Mouse (Mus musculus): ENCODE measurements around the gene Usp33. TPM values are rescaled to one million over a fixed set of nuclear protein-coding genes. Genes with fewer than 3 reads are reported as not detected.

The Usp33 gene
- total and polyA plus RNA-seq, 3 experiments, result 38.3 to 54.7 (median 48.9) TPM

- peaks cover 90% of the 10 kb centered on the region for H3K79me2 ChIP-seq (replicated peaks; ENCODE audit: control insufficient read depth, extremely low read depth, insufficient read depth, poor library complexity, severe bottlenecking)
- H3K27me3 ChIP-seq (replicated peaks), result no peaks in the 10 kb centered on the region
- H3K4me1 ChIP-seq (ENCODE audit: control insufficient read depth in 1 of 2, insufficient read depth in 2 of 2), result peaks cover 7 to 54% of the 10 kb centered on the region in 2 experiments
- no peak overlapping the region for H3K9ac ChIP-seq (ENCODE audit: insufficient read depth, low read depth)
- peaks cover 0 to 32% of the 10 kb centered on the region in 2 experiments for H3K36me3 ChIP-seq (replicated peaks in 1 of 2; ENCODE audit: control insufficient read depth in 1 of 2, insufficient read depth in 1 of 2, low read length in 1 of 2)
- dilution Hi-C loops (cut with MboI; ENCODE audit: extremely low pct_ligation_motif_present, extremely low pct_unique_long_range_greater_than_20kb, low sequenced_read_pairs), result no loop called here
- in situ Hi-C loops (cut with MboI; ENCODE audit: low pct_ligation_motif_present, low pct_unique_long_range_greater_than_20kb, low sequenced_read_pairs), result loop anchor here (5.0 kb wide), 1 partner anchor 51 kb away; no protein-coding TSS in a partner anchor
- no peaks in the 10 kb centered on the region for H3K9me3 ChIP-seq (replicated peaks; ENCODE audit: low read length)
- TF ChIP-seq RAD21 (IDR thresholded peaks at IDR 0.05; ENCODE audit: low read depth, low read length), result no peak
- peak; percentile 21; the same call in 1 of the 2 replicates for TF ChIP-seq MAFK (IDR thresholded peaks at IDR 0.05; ENCODE audit: insufficient replicate concordance, low read length)
- TF ChIP-seq SMC3 (IDR thresholded peaks at IDR 0.05; ENCODE audit: low read depth, low read length), result no peak
- no peak overlapping the region for H3K4me3 ChIP-seq (replicated peaks in 1 of 3; ENCODE audit: low read depth in 2 of 3, low read length in 2 of 3, poor library complexity in 1 of 3)
- no peak overlapping the region for H3K4me2 ChIP-seq (ENCODE audit: insufficient read depth, low read depth, poor library complexity, severe bottlenecking)
- no peak overlapping the region for H3K27ac ChIP-seq (ENCODE audit: insufficient read depth, low read depth)
- no peak for DNase-seq (ENCODE audit: extremely low read depth)
These were observed 64.8 kb downstream of the Usp33 start for GRCm38 (mm10) chr3:152410980-152411551.

DNA sequence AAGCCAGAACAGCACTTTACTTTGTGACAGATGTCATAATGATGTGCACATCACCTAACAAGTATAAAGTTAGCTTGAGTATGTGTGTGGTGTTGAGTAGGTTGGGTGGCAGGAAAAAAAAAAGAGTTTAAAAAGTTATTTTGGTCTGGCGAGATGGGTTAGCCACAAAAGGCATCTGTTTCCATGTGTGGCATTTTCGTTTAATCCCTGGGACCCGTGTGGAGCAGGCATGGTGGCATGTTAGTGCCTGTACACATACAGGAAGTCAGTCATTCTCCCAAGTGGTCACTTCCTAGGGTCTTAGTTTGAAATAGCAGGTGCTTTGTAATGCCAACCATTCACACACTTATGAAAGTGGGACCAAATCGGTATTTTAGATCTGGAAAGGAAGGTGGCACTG, 66.1 kb downstream of the Usp33 start:
- dilution Hi-C loops (cut with MboI; ENCODE audit: extremely low pct_ligation_motif_present, extremely low pct_unique_long_range_greater_than_20kb, low sequenced_read_pairs), result no loop called here
- no peak overlapping the region for H3K9ac ChIP-seq (ENCODE audit: insufficient read depth, low read depth)
- in situ Hi-C loops (cut with MboI; ENCODE audit: low pct_ligation_motif_present, low pct_unique_long_range_greater_than_20kb, low sequenced_read_pairs), result loop anchor here (5.0 kb wide), 1 partner anchor 50 kb away; no protein-coding TSS in a partner anchor

DNA sequence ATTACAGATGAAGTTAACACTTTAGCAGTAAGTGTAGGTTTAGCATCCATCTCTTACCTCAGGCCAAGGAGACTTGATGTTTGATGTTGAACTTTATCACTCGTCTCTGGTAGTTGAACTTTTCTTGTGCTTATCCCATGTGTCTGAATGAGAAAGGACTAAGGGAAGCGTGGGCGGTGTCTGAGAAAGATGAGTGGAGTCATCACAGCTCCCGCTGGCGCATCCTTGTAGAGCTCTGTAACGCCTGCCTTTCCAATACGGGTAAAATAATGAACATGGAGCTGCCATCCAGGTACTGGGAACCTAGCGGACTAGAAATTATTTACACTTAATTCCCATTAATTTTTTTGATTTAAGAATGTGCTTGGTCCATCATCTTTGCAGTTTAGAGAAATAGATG, 82.6 kb downstream of the Usp33 start:
- H3K4me3 ChIP-seq (replicated peaks in 1 of 3; ENCODE audit: low read depth in 2 of 3, low read length in 2 of 3, poor library complexity in 1 of 3), result no peak overlapping the region
- no peaks in the 10 kb centered on the region for H3K9me3 ChIP-seq (replicated peaks; ENCODE audit: low read length)
- no peak for DNase-seq (ENCODE audit: extremely low read depth)
- peaks cover 4 to 13% of the 10 kb centered on the region in 2 experiments; a peak in 2 of 4 replicates for H3K4me1 ChIP-seq (ENCODE audit: control insufficient read depth in 1 of 2, insufficient read depth in 2 of 2)
- H3K27ac ChIP-seq (ENCODE audit: insufficient read depth, low read depth), result no peak overlapping the region
- H3K4me2 ChIP-seq (ENCODE audit: insufficient read depth, low read depth, poor library complexity, severe bottlenecking), result no peak overlapping the region
- peaks cover 27% of the 10 kb centered on the region for H3K79me2 ChIP-seq (replicated peaks; ENCODE audit: control insufficient read depth, extremely low read depth, insufficient read depth, poor library complexity, severe bottlenecking)
- dilution Hi-C loops (cut with MboI; ENCODE audit: extremely low pct_ligation_motif_present, extremely low pct_unique_long_range_greater_than_20kb, low sequenced_read_pairs), result no loop called here
- peaks cover 41 to 87% of the 10 kb centered on the region in 2 experiments for H3K36me3 ChIP-seq (replicated peaks in 1 of 2; ENCODE audit: control insufficient read depth in 1 of 2, insufficient read depth in 1 of 2, low read length in 1 of 2)
- H3K9ac ChIP-seq (ENCODE audit: insufficient read depth, low read depth), result no peak overlapping the region
- H3K27me3 ChIP-seq (replicated peaks), result no peaks in the 10 kb centered on the region
- in situ Hi-C loops (cut with MboI; ENCODE audit: low pct_ligation_motif_present, low pct_unique_long_range_greater_than_20kb, low sequenced_read_pairs), result no loop called here
- no peak for TF ChIP-seq ZKSCAN1 (IDR thresholded peaks at IDR 0.05; ENCODE audit: borderline replicate concordance, low read depth, low read length)
- no peak for TF ChIP-seq NRF1 (IDR thresholded peaks at IDR 0.05; ENCODE audit: low read depth, low read length)
- no peak for TF ChIP-seq MEF2A (IDR thresholded peaks at IDR 0.05; ENCODE audit: borderline replicate concordance, low read depth, low read length)
- no peak for TF ChIP-seq ELF1 (IDR thresholded peaks at IDR 0.05; ENCODE audit: low read depth, low read length)
- no peak for TF ChIP-seq CHD2 (IDR thresholded peaks at IDR 0.05; ENCODE audit: low read length)
- TF ChIP-seq GABPA (IDR thresholded peaks at IDR 0.05; ENCODE audit: insufficient replicate concordance, low read depth, low read length), result no peak
- TF ChIP-seq NELFE (IDR thresholded peaks at IDR 0.05; ENCODE audit: low read depth, low read length), result no peak
- no peak for TF ChIP-seq MYC (IDR thresholded peaks at IDR 0.05; ENCODE audit: low read depth, low read length)
- no peak for TF ChIP-seq ETS1 (conservative IDR thresholded peaks at IDR 0.05; ENCODE audit: low read depth, low read length)
- no peak for TF ChIP-seq POLR2AphosphoS2 (IDR thresholded peaks at IDR 0.05; ENCODE audit: low read depth, low read length)
- TF ChIP-seq MAFK (IDR thresholded peaks at IDR 0.05; ENCODE audit: insufficient replicate concordance, low read length), result no peak
- no peak for TF ChIP-seq KAT2A (IDR thresholded peaks at IDR 0.05; ENCODE audit: insufficient replicate concordance, low read length)
- no peak for TF ChIP-seq USF1 (IDR thresholded peaks at IDR 0.05; ENCODE audit: low read depth, low read length)
- no peak for TF ChIP-seq CHD1 (IDR thresholded peaks at IDR 0.05; ENCODE audit: low read depth, low read length)
- no peak for TF ChIP-seq PAX5 (IDR thresholded peaks at IDR 0.05; ENCODE audit: low read length)
- no peak for TF ChIP-seq TBP (conservative IDR thresholded peaks at IDR 0.05; ENCODE audit: low read depth, low read length)

More for the DNA sequence above, 66.1 kb downstream of the Usp33 start:
- H3K4me1 ChIP-seq (ENCODE audit: control insufficient read depth in 1 of 2, insufficient read depth in 2 of 2), result peaks cover 3 to 46% of the 10 kb centered on the region in 2 experiments; a peak in 3 of 4 replicates
- no peaks in the 10 kb centered on the region for H3K27me3 ChIP-seq (replicated peaks)
- H3K36me3 ChIP-seq (replicated peaks in 1 of 2; ENCODE audit: control insufficient read depth in 1 of 2, insufficient read depth in 1 of 2, low read length in 1 of 2), result peaks cover 0 to 25% of the 10 kb centered on the region in 2 experiments
- H3K27ac ChIP-seq (ENCODE audit: insufficient read depth, low read depth), result no peak overlapping the region
- H3K79me2 ChIP-seq (replicated peaks; ENCODE audit: control insufficient read depth, extremely low read depth, insufficient read depth, poor library complexity, severe bottlenecking), result peaks cover 85% of the 10 kb centered on the region
- H3K4me2 ChIP-seq (ENCODE audit: insufficient read depth, low read depth, poor library complexity, severe bottlenecking), result no peak overlapping the region
- TF ChIP-seq MAX (IDR thresholded peaks at IDR 0.05; ENCODE audit: low read length), result no peak
- no peak for TF ChIP-seq MYC (IDR thresholded peaks at IDR 0.05; ENCODE audit: low read depth, low read length)
- no peak for TF ChIP-seq MXI1 (IDR thresholded peaks at IDR 0.05; ENCODE audit: low read depth, low read length)
- TF ChIP-seq IRF4 (IDR thresholded peaks at IDR 0.05; ENCODE audit: low read depth, low read length), result no peak
- TF ChIP-seq SMC3 (IDR thresholded peaks at IDR 0.05; ENCODE audit: low read depth, low read length), result no peak
- no peak for TF ChIP-seq SIN3A (IDR thresholded peaks at IDR 0.05; ENCODE audit: low read length)
- no peak for TF ChIP-seq UBTF (IDR thresholded peaks at IDR 0.05; ENCODE audit: low read depth, low read length)
- TF ChIP-seq POLR2A (IDR thresholded peaks at IDR 0.05; ENCODE audit: low read depth, low read length), result no peak
- no peak for TF ChIP-seq TCF12 (IDR thresholded peaks at IDR 0.05; ENCODE audit: low read depth, low read length)
- no peak for TF ChIP-seq RAD21 (IDR thresholded peaks at IDR 0.05; ENCODE audit: low read depth, low read length)
- no peak for TF ChIP-seq POLR2AphosphoS2 (IDR thresholded peaks at IDR 0.05; ENCODE audit: low read depth, low read length)
- no peak for TF ChIP-seq E2F4 (IDR thresholded peaks at IDR 0.05; ENCODE audit: insufficient replicate concordance, low read depth, low read length)
- no peak for TF ChIP-seq KAT2A (IDR thresholded peaks at IDR 0.05; ENCODE audit: insufficient replicate concordance, low read length)
- no peak for TF ChIP-seq JUND (conservative IDR thresholded peaks at IDR 0.05; ENCODE audit: low read depth, low read length)
- no peak for TF ChIP-seq RCOR1 (conservative IDR thresholded peaks at IDR 0.05; ENCODE audit: low read depth, low read length)
- no peak for TF ChIP-seq ZMIZ1 (IDR thresholded peaks at IDR 0.05; ENCODE audit: low read depth, low read length)
- no peak for TF ChIP-seq NRF1 (IDR thresholded peaks at IDR 0.05; ENCODE audit: low read depth, low read length)
- TF ChIP-seq GABPA (IDR thresholded peaks at IDR 0.05; ENCODE audit: insufficient replicate concordance, low read depth, low read length), result no peak
- no peaks in the 10 kb centered on the region for H3K9me3 ChIP-seq (replicated peaks; ENCODE audit: low read length)
- H3K4me3 ChIP-seq (replicated peaks in 1 of 3; ENCODE audit: low read depth in 2 of 3, low read length in 2 of 3, poor library complexity in 1 of 3), result no peak overlapping the region
- DNase-seq (ENCODE audit: extremely low read depth), result no peak

Data from CH12.LX (cell line).